Mouse (Mus musculus) limb, embryonic 15.5 days (tissue): ENCODE results near the gene Cdk5rap1. TPM values are rescaled to one million over a fixed set of nuclear protein-coding genes. Genes with fewer than 3 reads are reported as not detected.

ENCODE experiments used
- ATAC-seq: fragments of 200-750 bp; cut with Nextera tagmentation; 2 replicates; pipeline ENCODE4 v1.8.0; 2017; ENCODE audit warnings: low read depth, moderate TSS enrichment; ENCODE audit not compliant: insufficient number of reproducible peaks, low FRiP score, low TSS enrichment
- H3K27ac ChIP-seq: fragments of 300-500 bp; sonication (generic); 2 replicates; pipeline ENCODE4 v1.5.1; 2015; ENCODE audit warnings: moderate library complexity, mild to moderate bottlenecking, inconsistent platforms
- H3K27me3 ChIP-seq: fragments of 300-500 bp; sonication (generic); 2 replicates; pipeline ENCODE4 v1.6.1; 2015; ENCODE audit warnings: inconsistent platforms
- H3K36me3 ChIP-seq: fragments of 300-500 bp; sonication (generic); 2 replicates; pipeline ENCODE4 v1.6.1; 2015; ENCODE audit warnings: inconsistent platforms
- H3K4me1 ChIP-seq: fragments of 300-500 bp; sonication (generic); 2 replicates; pipeline ENCODE4 v1.6.1; 2015; ENCODE audit warnings: inconsistent platforms
- H3K4me2 ChIP-seq: fragments of 300-500 bp; sonication (generic); 2 replicates; pipeline ENCODE4 v1.6.1; 2015; ENCODE audit warnings: mild to moderate bottlenecking, inconsistent platforms
- H3K4me3 ChIP-seq: fragments of 300-500 bp; sonication (generic); 2 replicates; pipeline ENCODE4 v1.5.1; 2015; ENCODE audit warnings: mild to moderate bottlenecking, inconsistent platforms
- H3K9ac ChIP-seq: fragments of 300-500 bp; sonication (generic); 2 replicates; pipeline ENCODE4 v1.6.1; 2015; ENCODE audit warnings: inconsistent platforms
- H3K9me3 ChIP-seq: fragments of 300-500 bp; sonication (generic); 2 replicates; pipeline ENCODE4 v1.6.1; 2016; ENCODE audit warnings: inconsistent platforms
- WGBS: fragments of 180-500 bp; shearing (Covaris S2); methylation state at CpG from one replicate; pipeline ENCODE4 v1.1.7; 2015; 5-methylcytosine and 5-hydroxymethylcytosine counted together
- polyA plus RNA-seq: library from polyadenylated mRNA; unstranded; fragments of >200 nt; fragmentation: Nextera tagmentation; extraction: Ambion mirVana; gene quantifications from 2 replicates; pipeline ENCODE4 v1.2.1, GENCODE M21; 2015

The Cdk5rap1 gene
- polyA plus RNA-seq, 1 experiment from 2014 or later, result 15.9 TPM

DNA sequence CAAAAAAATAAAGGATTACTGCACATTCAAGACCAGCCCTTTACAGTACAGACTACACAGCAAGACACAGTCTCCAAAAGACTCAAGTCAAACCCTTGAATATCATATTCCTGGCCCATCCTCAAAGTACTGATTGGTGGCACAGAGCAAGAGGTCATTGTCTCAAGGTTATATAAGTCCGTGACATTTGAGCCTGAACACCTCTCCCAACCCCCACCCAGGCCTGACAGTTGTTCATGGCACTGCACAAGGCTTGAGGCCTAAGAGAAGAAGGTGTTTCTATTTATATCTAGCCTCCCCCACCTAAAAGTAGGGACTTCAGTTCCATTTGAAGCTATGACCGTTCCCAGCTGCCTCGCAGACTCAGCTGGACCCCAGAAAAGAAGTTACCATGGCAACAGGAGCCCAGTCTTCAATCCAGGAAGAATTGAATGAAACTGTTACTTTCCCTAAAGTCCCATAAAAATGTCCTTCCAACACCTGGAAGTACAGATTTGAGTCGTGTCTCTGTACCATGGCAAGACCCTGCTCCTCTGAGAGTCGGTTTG is 32.7 kb upstream of the Cdk5rap1 start:
- H3K4me1 ChIP-seq, result peaks cover 37% of the 10 kb centered on the region
- H3K27ac ChIP-seq, result no peak overlapping the region
- no peaks in the 10 kb centered on the region for H3K9me3 ChIP-seq
- 0 out of 2 replicates have a peak, but pooled peaks cover 3% of the 10 kb centered on the region for H3K27me3 ChIP-seq
- 35% methylated on average over 5 of the region's 5 CpGs for whole genome bisulfite sequencing
- H3K9ac ChIP-seq, result no peak overlapping the region
- H3K4me2 ChIP-seq, result no peak overlapping the region
- no peak for ATAC-seq
- no peak overlapping the region for H3K4me3 ChIP-seq
- no peaks in the 10 kb centered on the region for H3K36me3 ChIP-seq

DNA sequence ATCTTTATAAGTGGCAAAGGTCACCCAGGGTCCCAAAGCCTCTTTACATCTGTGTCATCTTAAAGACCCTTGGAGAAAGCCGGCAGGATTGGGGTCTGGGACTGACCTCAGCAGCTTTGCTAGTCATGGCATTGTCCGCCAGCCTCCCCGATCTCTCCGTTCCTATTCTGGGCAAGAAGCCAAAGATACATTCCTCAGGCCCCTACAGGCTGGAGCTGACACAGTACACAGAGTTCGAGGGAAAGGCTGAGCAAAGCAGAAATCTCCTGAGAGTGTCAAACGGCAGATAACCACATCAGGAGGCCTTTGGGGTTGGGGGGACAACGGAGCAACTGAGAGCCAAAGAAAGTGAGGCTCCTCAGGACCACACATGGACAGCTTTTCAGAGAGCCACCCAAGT is 30.0 kb upstream of the Cdk5rap1 start:
- 4% methylated on average over 7 of the region's 7 CpGs for WGBS
- Histone ChIP-seq H3K27ac (peak overlapping the region; percentile 51; the same call in 1 of the 2 replicates), H3K4me3 (no peak overlapping the region), H3K9me3 (no peaks in the 10 kb centered on the region), H3K9ac (no peak overlapping the region), H3K4me2 (peak overlapping the region; percentile 17; the same call in 1 of the 2 replicates), H3K4me1 (peaks cover 34% of the 10 kb centered on the region), H3K36me3 (no peaks in the 10 kb centered on the region), H3K27me3 (no peaks in the 10 kb centered on the region)
- peak; percentile 54; the same call in 1 of the 2 replicates for ATAC-seq

DNA sequence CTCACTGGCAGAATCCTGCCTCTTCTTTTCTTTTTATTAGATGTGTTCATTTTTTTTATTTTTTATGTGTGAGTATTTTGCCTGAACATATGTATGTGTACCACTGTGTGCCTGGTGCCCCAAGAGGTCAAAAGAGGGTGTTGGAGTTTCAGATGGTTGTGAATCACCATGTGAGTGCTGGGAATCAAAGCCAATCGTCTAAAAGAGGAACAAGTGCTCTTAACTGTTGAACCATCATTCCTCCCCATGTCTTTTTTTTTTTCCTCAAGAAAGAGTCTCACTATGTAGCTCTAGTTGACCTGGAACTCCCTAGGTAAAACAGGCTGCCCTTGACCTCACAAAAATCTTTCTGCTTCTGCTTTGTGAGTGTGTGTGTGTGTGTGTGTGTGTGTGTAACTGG is 29.2 kb upstream of the Cdk5rap1 start:
- no peak for ATAC-seq
- H3K4me1 ChIP-seq, result peaks cover 27% of the 10 kb centered on the region
- no peak overlapping the region for H3K27ac ChIP-seq
- no peak overlapping the region for H3K9ac ChIP-seq
- 59% methylated on average over 1 of the region's 1 CpGs for WGBS
- no peak overlapping the region for H3K4me2 ChIP-seq
- H3K27me3 ChIP-seq, result no peaks in the 10 kb centered on the region
- H3K4me3 ChIP-seq, result no peak overlapping the region
- H3K36me3 ChIP-seq, result no peaks in the 10 kb centered on the region
- H3K9me3 ChIP-seq, result no peaks in the 10 kb centered on the region

DNA sequence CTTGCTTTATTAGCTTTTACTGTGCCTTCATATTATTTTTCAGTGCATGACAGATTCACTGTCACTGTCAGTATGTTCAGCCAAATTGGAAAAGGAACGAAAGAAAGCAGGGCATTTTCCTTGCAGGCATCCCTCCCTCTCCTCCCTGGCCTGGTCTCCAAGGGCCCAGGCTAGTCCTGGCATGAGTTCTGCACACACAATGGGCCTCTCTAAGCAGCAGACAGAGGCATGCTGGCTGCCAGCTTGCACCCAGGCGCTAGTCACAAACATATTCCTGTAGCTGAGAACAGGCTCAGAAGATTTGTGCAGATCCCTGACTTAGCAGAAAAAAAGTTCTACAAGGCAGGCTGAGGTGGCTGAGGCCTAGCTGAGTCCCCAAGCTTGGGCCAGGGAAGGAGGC is 26.5 kb upstream of the Cdk5rap1 start:
- Histone ChIP-seq H3K9me3 (no peaks in the 10 kb centered on the region), H3K9ac (no peak overlapping the region), H3K27ac (no peak overlapping the region), H3K27me3 (no peaks in the 10 kb centered on the region), H3K4me2 (no peak overlapping the region), H3K36me3 (no peaks in the 10 kb centered on the region), H3K4me1 (peaks cover 14% of the 10 kb centered on the region), H3K4me3 (no peak overlapping the region)
- ATAC-seq, result no peak
- 70% methylated on average over 2 of the region's 2 CpGs for WGBS

DNA sequence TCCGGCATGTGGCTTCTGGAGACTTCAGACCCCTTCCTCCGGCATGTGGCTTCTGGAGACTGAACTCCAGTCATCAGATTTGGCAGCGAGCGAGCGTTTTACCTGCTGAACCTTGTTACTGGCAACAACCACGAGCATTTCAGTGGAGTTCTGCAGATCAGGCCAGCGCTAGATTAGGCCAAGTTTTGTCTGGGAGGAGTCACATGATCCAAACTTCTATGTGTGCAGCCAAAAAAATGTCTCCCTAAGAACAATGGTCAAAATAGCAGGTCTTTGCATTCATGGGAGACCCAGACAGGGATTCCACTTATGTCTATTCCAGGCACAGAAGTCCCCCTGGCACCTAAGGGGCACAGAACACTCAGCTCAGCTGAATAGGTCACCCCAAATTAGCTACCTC is 25.5 kb upstream of the Cdk5rap1 start:
- no peak overlapping the region for H3K9ac ChIP-seq
- no peaks in the 10 kb centered on the region for H3K27me3 ChIP-seq
- peaks cover 8% of the 10 kb centered on the region for H3K4me1 ChIP-seq
- no peak for ATAC-seq
- no peak overlapping the region for H3K4me2 ChIP-seq
- H3K36me3 ChIP-seq, result no peaks in the 10 kb centered on the region
- H3K4me3 ChIP-seq, result no peak overlapping the region
- H3K9me3 ChIP-seq, result no peaks in the 10 kb centered on the region
- H3K27ac ChIP-seq, result no peak overlapping the region
- 73% methylated on average over 7 of the region's 7 CpGs for WGBS

DNA sequence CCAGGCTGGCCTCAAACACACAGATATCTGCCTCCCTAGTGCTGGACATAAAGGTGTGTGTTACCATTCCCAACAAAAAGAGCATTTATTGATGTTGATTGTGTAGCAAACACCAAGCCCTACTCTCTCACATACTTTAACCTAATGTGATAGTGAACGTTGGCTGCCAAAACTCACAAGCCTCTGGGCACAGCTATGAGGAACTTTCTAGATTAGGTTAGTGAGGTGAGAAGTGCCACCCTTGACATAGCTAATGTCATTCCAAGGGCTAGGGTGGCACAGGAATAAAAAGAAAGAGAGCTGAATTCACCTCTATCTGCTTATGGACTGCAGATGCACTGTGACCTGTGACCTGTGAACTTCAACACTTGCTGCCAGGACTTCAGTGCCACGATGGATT is 23.7 kb upstream of the Cdk5rap1 start:
- no peak for ATAC-seq

DNA sequence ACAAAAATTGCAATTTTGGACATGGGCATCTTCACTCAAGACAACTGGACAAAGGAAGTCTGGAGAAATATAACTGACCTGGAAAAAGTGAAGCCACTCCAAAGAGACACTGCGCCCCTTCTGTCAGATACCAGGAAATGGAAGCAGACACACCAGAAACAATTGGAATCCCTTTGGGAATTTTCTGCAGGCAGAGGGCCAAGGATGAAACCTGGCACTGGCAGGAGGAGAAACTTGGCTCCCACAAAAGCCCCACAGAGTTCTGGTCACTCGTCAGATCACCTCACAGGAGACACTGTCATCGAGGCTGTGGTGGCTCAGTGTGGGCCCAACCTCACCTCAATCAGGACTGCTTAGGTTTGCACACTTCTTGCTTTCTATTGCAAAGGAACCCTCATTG is 21.8 kb upstream of the Cdk5rap1 start:
- no peak overlapping the region for H3K4me3 ChIP-seq
- no peaks in the 10 kb centered on the region for H3K9me3 ChIP-seq
- peaks cover 6% of the 10 kb centered on the region for H3K4me1 ChIP-seq
- no peak overlapping the region for H3K4me2 ChIP-seq
- ATAC-seq, result no peak
- WGBS, result 81% methylated on average over 3 of the region's 3 CpGs
- H3K27ac ChIP-seq, result no peak overlapping the region
- no peaks in the 10 kb centered on the region for H3K36me3 ChIP-seq
- no peak overlapping the region for H3K9ac ChIP-seq
- no peaks in the 10 kb centered on the region for H3K27me3 ChIP-seq

More for the DNA sequence above, 23.7 kb upstream of the Cdk5rap1 start:
- WGBS, result 78% methylated on average over 2 of the region's 2 CpGs
- Histone ChIP-seq H3K4me1 (no peaks in the 10 kb centered on the region), H3K36me3 (no peaks in the 10 kb centered on the region), H3K27me3 (no peaks in the 10 kb centered on the region), H3K9ac (no peak overlapping the region), H3K9me3 (no peaks in the 10 kb centered on the region), H3K4me2 (no peak overlapping the region), H3K27ac (no peak overlapping the region), H3K4me3 (no peak overlapping the region)

DNA sequence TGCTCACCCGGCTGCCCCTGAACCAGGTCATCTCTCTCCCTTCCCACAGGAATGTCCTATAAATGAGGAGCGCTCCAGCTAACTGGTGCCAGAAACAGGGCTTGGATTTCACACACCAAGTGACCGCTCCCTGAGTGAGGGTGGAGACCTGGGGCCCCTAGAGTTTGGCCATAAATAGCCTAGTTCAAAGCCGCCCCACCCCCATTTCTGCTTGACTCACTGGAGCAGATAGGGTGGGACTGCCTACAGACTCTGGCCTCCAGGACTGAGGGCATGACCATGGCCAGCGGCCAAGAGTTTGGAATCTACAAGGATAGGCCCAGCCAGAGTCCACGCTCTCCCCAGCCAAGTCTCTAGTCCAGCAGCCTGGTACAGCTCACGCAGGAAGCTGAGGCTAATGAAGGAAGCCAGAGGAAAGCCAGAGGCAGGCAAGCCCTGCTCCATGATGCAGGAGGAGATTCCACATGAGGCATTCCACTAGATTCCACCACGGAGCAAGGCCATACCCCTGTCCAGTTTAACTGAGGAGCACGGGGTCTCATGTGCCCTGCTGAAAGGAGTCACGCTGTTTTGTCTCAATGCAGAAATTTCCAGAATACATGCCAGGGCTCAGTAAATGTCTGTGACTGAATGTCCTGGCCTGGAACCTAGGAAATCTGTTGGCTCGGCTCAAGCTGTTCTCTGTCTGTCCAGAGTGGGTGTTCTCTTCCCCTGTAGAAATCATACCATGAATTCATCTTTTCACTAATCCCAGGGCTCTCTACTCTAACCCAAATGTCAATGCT is 17.6 kb upstream of the Cdk5rap1 start:
- Histone ChIP-seq H3K36me3 (no peaks in the 10 kb centered on the region), H3K27ac (peak overlapping the region; percentile 63), H3K9ac (no peak overlapping the region), H3K27me3 (no peaks in the 10 kb centered on the region), H3K4me3 (no peak overlapping the region), H3K4me1 (peaks cover 6% of the 10 kb centered on the region), H3K4me2 (no peak overlapping the region), H3K9me3 (no peaks in the 10 kb centered on the region)
- peak; percentile 75 for ATAC-seq
- WGBS, result 66% methylated on average over 11 of the region's 11 CpGs

DNA sequence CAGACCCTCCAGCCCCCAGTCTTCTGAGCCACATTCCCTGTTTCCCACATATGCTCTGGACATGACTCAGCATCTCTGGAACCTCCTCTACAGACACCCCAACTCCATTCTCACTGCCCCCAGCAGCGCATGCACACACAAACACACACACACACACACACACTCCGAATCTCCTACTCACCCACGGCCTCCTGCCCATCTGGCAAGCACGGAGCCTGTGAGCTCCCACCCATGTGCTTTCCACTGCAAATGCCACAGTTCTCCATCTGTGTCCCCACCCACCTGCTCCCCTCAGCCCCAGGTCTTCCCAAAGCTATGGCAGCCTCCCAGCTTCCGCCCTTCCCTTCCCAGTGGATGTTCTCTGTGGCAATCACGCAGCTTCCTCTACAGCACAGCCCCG is 6.3 kb upstream of the Cdk5rap1 start:
- Histone ChIP-seq H3K36me3 (peaks cover 6% of the 10 kb centered on the region; the same call in 1 of the 2 replicates), H3K27me3 (no peaks in the 10 kb centered on the region), H3K4me1 (no peaks in the 10 kb centered on the region), H3K9me3 (no peaks in the 10 kb centered on the region), H3K27ac (no peak overlapping the region), H3K4me3 (no peak overlapping the region), H3K9ac (no peak overlapping the region), H3K4me2 (no peak overlapping the region)
- no peak for ATAC-seq
- 81% methylated on average over 7 of the region's 7 CpGs for WGBS

DNA sequence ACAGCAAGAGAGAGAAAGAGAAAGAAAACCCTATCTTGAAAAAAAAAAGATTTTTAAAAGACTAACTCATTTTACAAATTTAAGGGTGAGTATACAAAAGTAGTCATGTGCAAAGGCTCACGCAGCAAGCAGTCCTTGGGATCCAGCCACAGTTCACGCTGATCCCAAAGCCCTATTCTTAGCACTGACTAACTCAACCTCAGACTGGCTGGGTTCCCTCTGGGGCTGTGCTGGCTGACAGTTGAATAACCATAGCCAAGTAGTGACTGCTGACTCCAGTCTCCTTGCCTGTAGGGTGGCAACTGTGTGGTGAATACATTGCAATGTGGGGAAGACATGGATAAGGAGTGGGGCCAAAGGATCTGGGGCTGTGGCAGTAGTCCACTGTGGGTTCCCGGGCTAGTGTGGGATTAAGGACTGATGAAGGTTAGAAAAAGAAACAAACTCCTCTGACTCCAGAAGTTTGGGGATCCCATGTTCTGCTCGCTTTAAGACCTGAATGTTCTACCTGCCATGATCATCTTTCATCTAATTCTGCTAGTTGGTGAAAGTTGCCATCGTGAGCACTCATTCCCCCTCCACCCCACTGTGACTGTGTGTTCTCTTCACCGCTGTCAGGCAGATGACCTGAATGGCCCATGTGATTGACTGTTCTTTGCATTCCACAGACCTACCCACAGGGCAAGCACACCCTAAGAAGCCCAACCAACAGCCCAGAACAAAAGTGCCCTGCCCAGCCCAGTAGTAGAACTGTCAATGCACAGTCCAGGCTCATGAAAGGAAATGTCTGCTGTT is 2.2 kb upstream of the Cdk5rap1 start:
- Histone ChIP-seq H3K9ac (no peak overlapping the region), H3K36me3 (peaks cover 5% of the 10 kb centered on the region; the same call in 1 of the 2 replicates), H3K4me2 (no peak overlapping the region), H3K27ac (no peak overlapping the region), H3K9me3 (no peaks in the 10 kb centered on the region), H3K4me3 (no peak overlapping the region), H3K27me3 (no peaks in the 10 kb centered on the region), H3K4me1 (peaks cover 5% of the 10 kb centered on the region; the same call in 1 of the 2 replicates)
- no peak for ATAC-seq
- 80% methylated on average over 6 of the region's 6 CpGs for WGBS

DNA sequence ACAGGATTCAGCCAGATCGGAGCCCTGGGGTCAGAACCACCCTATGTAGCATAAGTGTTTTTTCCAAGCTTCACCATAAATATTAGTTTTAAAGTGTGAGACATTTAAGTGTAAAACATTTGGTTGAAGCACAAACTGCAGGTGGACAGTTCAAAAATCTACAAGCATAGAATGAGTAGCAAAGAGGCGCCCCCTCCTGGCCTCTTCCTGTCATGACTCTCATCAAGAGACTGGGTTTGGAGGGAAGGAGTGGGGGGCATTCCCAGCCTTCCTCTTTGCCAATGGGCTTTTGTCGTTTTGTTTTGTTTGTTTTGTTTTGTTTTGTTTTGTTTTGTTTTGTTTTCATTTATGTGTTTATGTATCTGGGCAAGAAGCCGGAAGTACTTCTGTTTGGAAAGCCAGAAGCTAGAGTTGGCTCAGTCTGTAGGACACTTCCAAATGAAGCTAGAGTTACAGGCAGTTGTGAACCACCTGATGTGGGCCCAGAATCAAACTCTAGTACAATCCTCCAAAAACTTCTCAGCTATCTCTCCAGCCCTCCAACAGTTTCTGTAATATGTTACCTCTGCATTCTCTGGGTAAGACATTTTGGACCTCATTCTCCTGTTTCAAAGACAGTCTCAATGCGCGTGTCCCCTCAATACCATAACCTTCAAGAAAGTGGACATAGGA is 1.3 kb upstream of the Cdk5rap1 start:
- Histone ChIP-seq H3K4me1 (peaks cover 5% of the 10 kb centered on the region; the same call in 1 of the 2 replicates), H3K4me3 (no peak overlapping the region), H3K9me3 (no peaks in the 10 kb centered on the region), H3K4me2 (no peak overlapping the region), H3K9ac (no peak overlapping the region), H3K36me3 (peaks cover 7% of the 10 kb centered on the region; the same call in 1 of the 2 replicates), H3K27me3 (no peaks in the 10 kb centered on the region), H3K27ac (no peak overlapping the region)
- 60% methylated on average over 6 of the region's 6 CpGs for WGBS
- ATAC-seq, result no peak
